Mouse (Mus musculus) yolk sac, embryonic 10.5 days (tissue): ENCODE data around the gene Qrich1.

Experiments used
- DNase-seq: peaks from one replicate; pipeline ENCODE4 v3.0.0-alpha.2; 2017; ENCODE audit warnings: low spot score

The Qrich1 gene

GRCm38 (mm10) chr9:108563671-108564070 is 47.1 kb downstream of the Qrich1 start:
- DNase-seq = no peak

- DNase-seq = no peak
Observed at GRCm38 (mm10) chr9:108564131-108564530, 47.5 kb downstream of the Qrich1 start.

GRCm38 (mm10) chr9:108565881-108566814 is 49.5 kb downstream of the Qrich1 start:
- DNase-seq = no peak

- DNase-seq = peak; percentile 95
Observed at GRCm38 (mm10) chr9:108566815-108567776, 50.5 kb downstream of the Qrich1 start, which contains the start of gene Ndufaf3. Gene Ndufaf3, minus strand, starts transcription at chr9:108567434.

- peak; percentile 38 for DNase-seq
Observed at GRCm38 (mm10) chr9:108567931-108568419, 51.4 kb downstream of the Qrich1 start.

GRCm38 (mm10) chr9:108568511-108568921 is 51.9 kb downstream of the Qrich1 start:
- DNase-seq = peak; percentile 45

- DNase-seq = peak; percentile 93
Observed at GRCm38 (mm10) chr9:108569381-108570206, 53.0 kb downstream of the Qrich1 start, which contains the start of gene Dalrd3. Gene Dalrd3, plus strand, starts transcription at chr9:108569886.

GRCm38 (mm10) chr9:108570207-108570896 is 53.7 kb downstream of the Qrich1 start:
- DNase-seq = peak; percentile 77

- DNase-seq = no peak
Observed at GRCm38 (mm10) chr9:108571401-108571973, 54.9 kb downstream of the Qrich1 start.

GRCm38 (mm10) chr9:108572321-108572720 is 55.7 kb downstream of the Qrich1 start:
- DNase-seq = no peak

- peak; percentile 63 for DNase-seq
Observed at GRCm38 (mm10) chr9:108573774-108574690, 57.4 kb downstream of the Qrich1 start.

GRCm38 (mm10) chr9:108574921-108575320 is 58.3 kb downstream of the Qrich1 start:
- no peak for DNase-seq

GRCm38 (mm10) chr9:108575321-108576297 is 59.0 kb downstream of the Qrich1 start:
- DNase-seq = no peak

- no peak for DNase-seq
Observed at GRCm38 (mm10) chr9:108577025-108577424, 60.4 kb downstream of the Qrich1 start.

- no peak for DNase-seq
Observed at GRCm38 (mm10) chr9:108577934-108578544, 61.4 kb downstream of the Qrich1 start.

- peak; percentile 97 for DNase-seq
Observed at GRCm38 (mm10) chr9:108578545-108579343, 62.1 kb downstream of the Qrich1 start, which contains the start of gene Wdr6. Gene Wdr6, minus strand, starts transcription at chr9:108578739.

- DNase-seq = no peak
Observed at GRCm38 (mm10) chr9:108579344-108579690, 62.7 kb downstream of the Qrich1 start.
